Mouse (Mus musculus) megakaryocyte, embryonic 14.5 days (primary cell): ENCODE data around the gene Trim47.

Source experiments
- FLI1 ChIP-seq: IDR thresholded peaks from 2 replicates; pipeline ENCODE4 v1.6.1; 2012; ENCODE audit warnings: low read length, inconsistent platforms, mixed read lengths
- GATA1 ChIP-seq: IDR thresholded peaks from 3 replicates; pipeline ENCODE4 v1.6.1; 2012; ENCODE audit warnings: mixed read lengths, low read length, inconsistent platforms, borderline replicate concordance

DNA sequence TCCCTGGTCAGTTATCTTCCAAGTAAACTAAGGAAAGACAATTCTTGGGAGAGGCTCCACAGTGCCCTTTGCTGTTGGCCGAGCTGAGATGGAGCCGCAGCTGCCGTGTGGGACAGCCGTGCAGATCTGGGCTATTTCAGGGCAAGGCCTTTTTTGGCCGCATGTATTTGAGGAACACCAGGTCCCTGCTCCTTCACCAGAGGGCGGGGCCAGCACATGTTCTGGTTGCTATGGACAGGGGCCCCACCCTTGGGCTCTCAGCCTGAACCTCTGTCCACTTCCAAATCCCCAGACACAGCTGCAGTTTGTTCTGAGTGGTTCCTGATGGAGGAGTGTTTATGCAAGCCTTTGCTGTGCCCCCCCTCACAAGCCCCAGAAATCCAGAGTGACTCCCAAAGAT lies 26.6 kb downstream of the Trim47 start:
- TF ChIP-seq GATA1 (no peak), FLI1 (no peak)
